Mouse (Mus musculus): Measurements from ENCODE around the gene Olfr52. TPM values are rescaled to one million over a fixed set of nuclear protein-coding genes. Genes with fewer than 3 reads are reported as not detected.

Gene Olfr52
- polyA plus RNA-seq (2014; fragmentation: Illumina TruSeq; extraction: RNeasy Lipid Tissue Mini Kit (QIAGEN cat#74804); ENCODE audit: low read depth, low replicate concordance), result not detected

DNA sequence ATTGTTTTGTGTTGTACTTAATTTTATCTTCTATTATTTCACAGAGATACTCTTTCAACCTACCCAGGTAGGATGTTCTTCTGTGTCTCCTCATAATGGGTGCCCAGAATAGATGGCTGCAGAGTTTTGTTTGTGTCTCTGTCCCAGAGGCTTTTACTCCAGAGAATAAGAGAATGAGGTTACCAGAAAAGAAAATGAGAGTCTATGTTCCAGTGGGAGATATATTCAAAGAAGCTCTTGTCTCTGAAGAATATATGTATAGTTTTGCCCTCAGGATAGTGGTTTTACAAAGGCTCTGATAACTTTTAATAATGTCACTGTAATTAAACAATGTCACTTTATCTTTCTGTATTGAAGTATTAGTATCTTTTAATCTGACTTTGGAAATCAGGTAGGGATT, at the start of gene Olfr52:
Gene Olfr52, minus strand, starts transcription at position 101 of the 400 bp plus-strand sequence.

GRCm38 (mm10) chr2:86231301-86231700, 45.8 kb upstream of the Olfr52 start, which contains the start of gene Olfr1047:
Gene Olfr1047, minus strand, starts transcription at chr2:86231401.

GRCm38 (mm10) chr2:86219214-86219613, 33.7 kb upstream of the Olfr52 start, which contains the start of gene Olfr1046:
Gene Olfr1046, minus strand, starts transcription at chr2:86219314.

GRCm38 (mm10) chr2:86202909-86203308, 17.4 kb upstream of the Olfr52 start, which contains the start of gene Olfr1045:
Gene Olfr1045, minus strand, starts transcription at chr2:86203009.

GRCm38 (mm10) chr2:86177720-86178119, 7.8 kb downstream of the Olfr52 start, which contains the start of gene Olfr1044:
Gene Olfr1044, minus strand, starts transcription at chr2:86177820.

DNA sequence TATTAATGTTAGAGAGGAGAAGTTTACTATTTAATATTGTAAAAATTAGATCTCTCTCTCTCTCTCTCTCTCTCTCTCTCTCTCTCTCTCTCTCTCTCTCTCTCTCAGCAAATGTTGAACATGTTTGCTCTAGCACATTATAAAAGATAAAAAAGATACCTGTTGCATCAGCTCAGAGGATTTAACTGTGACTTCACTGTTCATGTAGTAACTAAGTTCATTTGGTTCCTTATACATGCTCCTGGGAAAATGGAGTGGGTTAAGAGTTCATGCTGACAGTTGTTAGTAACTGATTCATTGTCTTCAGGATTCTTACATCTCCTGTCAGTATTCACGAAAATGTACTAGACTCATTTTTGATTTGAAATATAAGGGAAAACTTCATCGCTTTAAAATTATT, 18.1 kb downstream of the Olfr52 start, which contains the start of gene Olfr1043:
Gene Olfr1043, minus strand, starts transcription at position 101 of the 400 bp plus-strand sequence.

GRCm38 (mm10) chr2:86161738-86162137, 23.7 kb downstream of the Olfr52 start, which contains the start of gene Olfr1042:
Gene Olfr1042, minus strand, starts transcription at chr2:86161838.

GRCm38 (mm10) chr2:86146632-86147031, 38.9 kb downstream of the Olfr52 start, which contains the start of gene Olfr1040:
Gene Olfr1040, minus strand, starts transcription at chr2:86146732.

GRCm38 (mm10) chr2:86135828-86136227, 49.7 kb downstream of the Olfr52 start, which contains the start of gene Olfr1039:
Gene Olfr1039, minus strand, starts transcription at chr2:86135928.

Other genes with a start within 250 kb of the Olfr52 start
- not detected for gene Olfr1028, start 235.2 kb downstream of the Olfr52 start, polyA plus RNA-seq (2014; fragmentation: Illumina TruSeq; extraction: RNeasy Lipid Tissue Mini Kit (QIAGEN cat#74804); ENCODE audit: low read depth, low replicate concordance)
- gene Olfr1029, start 211.8 kb downstream of the Olfr52 start, polyA plus RNA-seq (2014; fragmentation: Illumina TruSeq; extraction: RNeasy Lipid Tissue Mini Kit (QIAGEN cat#74804); ENCODE audit: low read depth, low replicate concordance), result 0.35 TPM
- not detected for gene Olfr1030, start 206.4 kb downstream of the Olfr52 start, polyA plus RNA-seq (2014; fragmentation: Illumina TruSeq; extraction: RNeasy Lipid Tissue Mini Kit (QIAGEN cat#74804); ENCODE audit: low read depth, low replicate concordance)
- not detected for gene Olfr1031, start 195.4 kb downstream of the Olfr52 start, polyA plus RNA-seq (2014; fragmentation: Illumina TruSeq; extraction: RNeasy Lipid Tissue Mini Kit (QIAGEN cat#74804); ENCODE audit: low read depth, low replicate concordance)
- not detected for gene Olfr1032, start 180.1 kb downstream of the Olfr52 start, polyA plus RNA-seq (2014; fragmentation: Illumina TruSeq; extraction: RNeasy Lipid Tissue Mini Kit (QIAGEN cat#74804); ENCODE audit: low read depth, low replicate concordance)
- gene Olfr1033, start 165.1 kb downstream of the Olfr52 start, polyA plus RNA-seq (2014; fragmentation: Illumina TruSeq; extraction: RNeasy Lipid Tissue Mini Kit (QIAGEN cat#74804); ENCODE audit: low read depth, low replicate concordance), result 1.5 TPM
- 0.11 TPM for gene Olfr1034, start 139.8 kb downstream of the Olfr52 start, polyA plus RNA-seq (2014; fragmentation: Illumina TruSeq; extraction: RNeasy Lipid Tissue Mini Kit (QIAGEN cat#74804); ENCODE audit: low read depth, low replicate concordance)
- gene Olfr1036, start 111.7 kb downstream of the Olfr52 start, polyA plus RNA-seq (2014; fragmentation: Illumina TruSeq; extraction: RNeasy Lipid Tissue Mini Kit (QIAGEN cat#74804); ENCODE audit: low read depth, low replicate concordance), result not detected
- 0.15 TPM for gene Olfr1037, start 98.3 kb downstream of the Olfr52 start, polyA plus RNA-seq (2014; fragmentation: Illumina TruSeq; extraction: RNeasy Lipid Tissue Mini Kit (QIAGEN cat#74804); ENCODE audit: low read depth, low replicate concordance)
- not detected for gene Olfr1039, start 49.8 kb downstream of the Olfr52 start, polyA plus RNA-seq (2014; fragmentation: Illumina TruSeq; extraction: RNeasy Lipid Tissue Mini Kit (QIAGEN cat#74804); ENCODE audit: low read depth, low replicate concordance)
- gene Olfr1040, start 39.0 kb downstream of the Olfr52 start, polyA plus RNA-seq (2014; fragmentation: Illumina TruSeq; extraction: RNeasy Lipid Tissue Mini Kit (QIAGEN cat#74804); ENCODE audit: low read depth, low replicate concordance), result not detected
- not detected for gene Olfr1042, start 23.8 kb downstream of the Olfr52 start, polyA plus RNA-seq (2014; fragmentation: Illumina TruSeq; extraction: RNeasy Lipid Tissue Mini Kit (QIAGEN cat#74804); ENCODE audit: low read depth, low replicate concordance)
- gene Olfr1043, start 18.2 kb downstream of the Olfr52 start, polyA plus RNA-seq (2014; fragmentation: Illumina TruSeq; extraction: RNeasy Lipid Tissue Mini Kit (QIAGEN cat#74804); ENCODE audit: low read depth, low replicate concordance), result not detected
- not detected for gene Olfr1044, start 7.9 kb downstream of the Olfr52 start, polyA plus RNA-seq (2014; fragmentation: Illumina TruSeq; extraction: RNeasy Lipid Tissue Mini Kit (QIAGEN cat#74804); ENCODE audit: low read depth, low replicate concordance)
- not detected for gene Olfr1045, start 17.3 kb upstream of the Olfr52 start, polyA plus RNA-seq (2014; fragmentation: Illumina TruSeq; extraction: RNeasy Lipid Tissue Mini Kit (QIAGEN cat#74804); ENCODE audit: low read depth, low replicate concordance)
- gene Olfr1046, start 33.6 kb upstream of the Olfr52 start, polyA plus RNA-seq (2014; fragmentation: Illumina TruSeq; extraction: RNeasy Lipid Tissue Mini Kit (QIAGEN cat#74804); ENCODE audit: low read depth, low replicate concordance), result not detected
- gene Olfr1047, start 45.7 kb upstream of the Olfr52 start, polyA plus RNA-seq (2014; fragmentation: Illumina TruSeq; extraction: RNeasy Lipid Tissue Mini Kit (QIAGEN cat#74804); ENCODE audit: low read depth, low replicate concordance), result not detected
- not detected for gene Olfr1048, start 54.6 kb upstream of the Olfr52 start, polyA plus RNA-seq (2014; fragmentation: Illumina TruSeq; extraction: RNeasy Lipid Tissue Mini Kit (QIAGEN cat#74804); ENCODE audit: low read depth, low replicate concordance)
- not detected for gene Olfr1049, start 72.6 kb upstream of the Olfr52 start, polyA plus RNA-seq (2014; fragmentation: Illumina TruSeq; extraction: RNeasy Lipid Tissue Mini Kit (QIAGEN cat#74804); ENCODE audit: low read depth, low replicate concordance)
- gene Olfr1051, start 93.4 kb upstream of the Olfr52 start, polyA plus RNA-seq (2014; fragmentation: Illumina TruSeq; extraction: RNeasy Lipid Tissue Mini Kit (QIAGEN cat#74804); ENCODE audit: low read depth, low replicate concordance), result not detected
- not detected for gene Olfr1052, start 106.8 kb upstream of the Olfr52 start, polyA plus RNA-seq (2014; fragmentation: Illumina TruSeq; extraction: RNeasy Lipid Tissue Mini Kit (QIAGEN cat#74804); ENCODE audit: low read depth, low replicate concordance)
- not detected for gene Olfr1053, start 129.6 kb upstream of the Olfr52 start, polyA plus RNA-seq (2014; fragmentation: Illumina TruSeq; extraction: RNeasy Lipid Tissue Mini Kit (QIAGEN cat#74804); ENCODE audit: low read depth, low replicate concordance)
- not detected for gene Olfr1054, start 149.8 kb upstream of the Olfr52 start, polyA plus RNA-seq (2014; fragmentation: Illumina TruSeq; extraction: RNeasy Lipid Tissue Mini Kit (QIAGEN cat#74804); ENCODE audit: low read depth, low replicate concordance)
- gene Olfr1055, start 164.6 kb upstream of the Olfr52 start, polyA plus RNA-seq (2014; fragmentation: Illumina TruSeq; extraction: RNeasy Lipid Tissue Mini Kit (QIAGEN cat#74804); ENCODE audit: low read depth, low replicate concordance), result not detected
- not detected for gene Olfr1056, start 176.8 kb upstream of the Olfr52 start, polyA plus RNA-seq (2014; fragmentation: Illumina TruSeq; extraction: RNeasy Lipid Tissue Mini Kit (QIAGEN cat#74804); ENCODE audit: low read depth, low replicate concordance)
- gene Olfr1057, start 192.7 kb upstream of the Olfr52 start, polyA plus RNA-seq (2014; fragmentation: Illumina TruSeq; extraction: RNeasy Lipid Tissue Mini Kit (QIAGEN cat#74804); ENCODE audit: low read depth, low replicate concordance), result not detected
- gene Olfr1058, start 202.9 kb upstream of the Olfr52 start, polyA plus RNA-seq (2014; fragmentation: Illumina TruSeq; extraction: RNeasy Lipid Tissue Mini Kit (QIAGEN cat#74804); ENCODE audit: low read depth, low replicate concordance), result not detected
- not detected for gene Olfr1061, start 228.4 kb upstream of the Olfr52 start, polyA plus RNA-seq (2014; fragmentation: Illumina TruSeq; extraction: RNeasy Lipid Tissue Mini Kit (QIAGEN cat#74804); ENCODE audit: low read depth, low replicate concordance)
- gene Olfr1062, start 241.1 kb upstream of the Olfr52 start, polyA plus RNA-seq (2014; fragmentation: Illumina TruSeq; extraction: RNeasy Lipid Tissue Mini Kit (QIAGEN cat#74804); ENCODE audit: low read depth, low replicate concordance), result not detected